Mouse (Mus musculus): Measurements from ENCODE around the gene Capn11.
"Not testable (repeated sequence)": the region's sequence is repeated elsewhere in the genome, so short reads cannot be mapped to it uniquely, and the experiment has no call there.

Gene Capn11

DNA sequence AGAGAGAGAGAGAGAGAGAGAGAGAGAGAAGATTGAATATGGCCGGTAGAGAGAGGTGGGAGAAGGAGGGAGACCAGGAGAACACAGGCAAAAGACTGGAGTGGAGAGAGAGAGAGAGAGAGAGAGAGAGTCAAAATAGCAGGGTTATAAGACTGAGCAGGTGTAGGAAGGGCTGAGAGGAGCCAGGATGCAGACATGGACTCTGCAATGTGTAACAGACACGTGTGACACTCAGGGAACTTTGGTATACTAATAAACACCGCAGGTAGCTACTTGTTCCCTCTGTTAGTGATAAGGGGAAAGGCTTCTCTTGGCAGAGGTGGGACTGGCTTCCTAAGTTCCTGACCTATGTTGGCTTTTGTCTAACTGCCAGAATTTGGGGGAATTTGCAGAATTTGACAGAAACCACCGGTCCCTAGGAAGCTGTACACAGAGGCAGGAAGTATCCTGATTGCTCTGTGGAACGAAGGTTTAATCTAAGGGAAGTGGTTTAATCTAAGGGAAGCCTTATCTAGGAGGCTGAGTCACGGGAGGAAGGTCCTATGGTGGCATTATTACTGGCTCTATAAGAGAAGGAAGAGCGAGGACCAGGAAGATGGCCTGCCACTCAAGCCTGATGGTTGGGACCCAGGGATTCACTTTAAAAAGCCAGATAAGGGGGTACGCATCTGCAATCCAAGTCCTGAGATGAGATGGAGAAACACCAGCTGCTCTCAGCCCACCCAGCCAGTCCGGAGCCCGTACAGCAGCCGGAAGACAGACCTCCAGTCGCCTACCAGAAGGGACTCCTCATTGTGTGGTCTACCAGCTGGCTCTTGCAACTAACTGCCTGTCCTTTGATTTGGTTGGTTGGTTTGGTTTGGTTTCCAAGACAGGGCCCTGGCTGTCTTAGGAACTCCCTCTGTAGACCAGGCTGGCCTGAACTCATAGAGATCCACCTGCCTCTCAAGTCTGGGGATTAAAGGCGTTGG lies 30.0 kb downstream of the Capn11 start:
- DNase-seq (ENCODE audit: low spot score in 2 of 2), result no peak

DNA sequence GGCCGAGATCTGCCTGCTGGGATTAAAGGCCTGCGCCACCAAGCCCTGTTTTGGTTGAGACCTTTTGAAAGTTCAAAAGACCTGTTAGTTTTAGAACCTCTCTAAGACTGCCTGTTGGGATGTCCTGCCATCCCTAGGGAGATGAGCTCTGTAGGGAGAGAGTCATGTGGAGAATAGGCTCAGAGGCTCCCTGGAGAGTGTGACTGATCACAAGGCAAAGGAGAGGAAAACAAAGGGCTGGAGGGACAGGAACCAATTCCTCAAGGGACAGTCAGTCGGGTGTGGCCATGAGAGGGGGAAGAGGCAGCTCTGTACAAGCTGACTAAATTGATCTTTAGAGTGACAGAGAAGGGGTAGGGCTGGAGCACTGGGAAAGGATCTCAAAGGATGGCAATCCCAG lies 31.0 kb downstream of the Capn11 start:
- DNase-seq (ENCODE audit: low spot score in 2 of 2), result no peak

DNA sequence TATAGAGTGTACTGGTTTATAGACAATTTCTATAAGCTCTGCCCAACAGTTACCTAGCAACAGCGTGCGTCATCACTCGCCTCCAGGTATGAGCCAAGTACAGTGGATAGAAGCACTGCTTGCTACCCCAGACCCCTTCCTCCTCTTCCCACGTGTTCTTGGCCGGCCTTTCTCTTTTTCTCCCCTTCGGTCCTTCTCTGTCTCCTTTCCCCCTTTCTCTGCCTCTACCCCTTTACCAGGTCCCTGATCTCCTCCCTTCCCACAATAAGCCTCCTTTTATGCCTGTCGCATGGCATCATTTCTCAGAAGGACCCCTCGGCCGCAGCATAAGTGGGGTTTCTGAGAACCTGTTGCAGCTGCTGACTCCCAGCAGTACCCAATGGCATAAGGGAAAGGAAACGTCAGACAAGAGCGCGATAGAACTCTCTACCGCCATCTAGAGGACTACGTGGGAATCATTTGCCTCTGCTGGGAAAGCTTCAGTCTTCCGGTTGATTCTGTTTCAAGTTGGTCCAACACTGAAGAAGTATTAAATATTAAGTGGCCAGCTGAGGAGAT lies 32.5 kb downstream of the Capn11 start:
- no peak for DNase-seq (ENCODE audit: low spot score in 2 of 2)

DNA sequence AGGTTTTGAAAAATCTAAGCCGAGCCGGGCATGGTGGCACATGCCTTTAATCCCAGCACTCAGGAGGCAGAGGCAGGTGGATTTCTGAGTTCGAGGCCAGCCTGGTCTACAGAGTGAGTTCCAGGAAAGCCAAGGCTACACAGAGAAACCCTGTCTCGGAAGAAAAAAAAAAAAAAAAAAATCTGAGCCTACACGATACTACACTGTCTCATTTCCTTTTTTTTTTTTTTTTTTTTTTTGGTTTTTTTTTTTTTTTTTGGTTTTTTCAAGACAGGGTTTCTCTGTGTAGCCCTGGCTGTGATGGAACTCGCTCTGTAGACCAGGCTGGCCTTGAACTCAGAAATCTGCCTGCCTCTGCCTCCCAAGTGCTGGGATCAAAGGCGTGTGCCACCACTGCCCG lies 35.7 kb downstream of the Capn11 start:
- DNase-seq (ENCODE audit: low spot score in 2 of 2), result not testable (repeated sequence)

DNA sequence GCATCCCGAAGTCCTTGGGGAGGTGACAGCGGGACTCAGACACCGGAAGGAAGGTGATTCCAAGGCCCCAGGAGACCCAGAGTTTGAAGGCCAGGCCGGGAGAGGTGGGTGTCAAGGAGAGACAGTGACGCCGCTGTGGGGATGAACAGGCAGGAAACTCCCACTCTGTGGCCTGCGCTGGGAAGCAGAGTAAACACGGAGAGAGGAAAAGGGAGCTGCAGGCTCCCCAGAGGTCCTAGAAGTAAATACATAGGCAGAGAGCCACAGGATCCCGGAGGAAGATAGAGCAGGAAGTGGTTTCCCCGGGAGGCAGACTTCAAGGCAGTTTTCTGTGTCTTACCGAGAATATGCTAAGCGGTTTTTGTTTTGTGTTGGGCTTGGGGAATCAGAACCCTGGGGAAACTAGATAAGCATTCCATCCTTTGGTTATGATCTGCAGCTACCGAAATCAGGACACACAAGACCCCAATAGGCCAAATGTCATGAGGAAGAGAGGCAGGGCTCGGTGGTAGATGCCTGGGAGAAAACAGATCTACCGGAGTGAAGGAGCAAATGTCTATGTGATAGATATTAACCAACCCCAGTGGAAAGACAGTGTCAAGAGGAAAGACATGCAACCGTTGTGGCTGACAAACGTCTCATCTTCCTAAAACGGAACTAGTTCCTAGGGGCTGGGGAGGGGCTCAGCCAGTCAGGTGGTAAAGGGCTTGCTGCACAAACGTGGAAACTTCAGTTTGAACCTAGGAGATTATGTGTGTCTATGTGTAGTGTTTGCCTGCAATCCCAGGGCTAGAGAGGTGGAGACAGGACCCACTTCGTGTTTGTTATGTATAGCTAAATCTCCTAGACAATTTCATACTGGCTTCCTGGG lies 39.5 kb downstream of the Capn11 start:
- DNase-seq (ENCODE audit: low spot score in 2 of 2), result no peak

DNA sequence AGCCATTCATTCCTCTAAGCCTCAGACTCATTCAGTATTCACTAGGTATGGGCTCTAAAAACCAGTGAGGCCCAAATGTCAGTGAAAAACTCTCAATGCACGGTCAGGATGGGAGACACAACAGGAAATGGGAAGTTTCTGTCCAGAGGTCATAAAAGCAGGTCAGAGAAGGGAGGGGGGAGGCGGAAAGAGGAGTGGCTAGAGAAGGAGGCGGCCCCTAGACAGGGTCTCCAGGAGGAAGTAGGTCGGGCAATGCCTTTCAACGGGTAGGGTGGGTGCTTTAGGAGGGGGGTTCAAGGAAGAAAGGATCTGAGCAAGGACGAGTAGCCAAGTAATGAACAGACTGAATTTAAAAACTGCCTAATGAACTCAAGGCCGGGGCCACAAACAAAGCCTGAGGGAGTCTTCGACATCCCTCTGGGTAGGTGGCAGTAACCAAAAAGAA lies 40.2 kb downstream of the Capn11 start:
- no peak for DNase-seq (ENCODE audit: low spot score in 2 of 2)

DNA sequence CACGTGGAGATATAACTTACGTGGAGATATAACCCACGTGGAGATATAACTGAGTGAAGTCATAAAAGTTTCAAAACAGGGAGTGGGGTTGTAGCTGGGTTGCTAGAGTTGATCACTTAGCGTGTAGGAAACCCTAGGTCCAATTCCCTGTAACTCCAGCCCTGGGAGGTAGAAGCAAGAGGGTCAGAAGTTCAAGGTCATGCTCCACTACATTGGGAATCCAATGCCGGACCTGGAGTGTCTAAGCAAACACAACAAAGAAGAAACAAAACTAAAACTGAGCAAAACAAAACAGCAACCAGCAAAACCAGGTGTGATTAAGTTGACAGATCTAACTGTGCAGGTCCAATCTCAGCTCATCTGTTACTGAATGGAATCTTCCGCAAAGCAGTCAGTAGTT lies 41.5 kb downstream of the Capn11 start:
- DNase-seq (ENCODE audit: low spot score in 2 of 2), result no peak

DNA sequence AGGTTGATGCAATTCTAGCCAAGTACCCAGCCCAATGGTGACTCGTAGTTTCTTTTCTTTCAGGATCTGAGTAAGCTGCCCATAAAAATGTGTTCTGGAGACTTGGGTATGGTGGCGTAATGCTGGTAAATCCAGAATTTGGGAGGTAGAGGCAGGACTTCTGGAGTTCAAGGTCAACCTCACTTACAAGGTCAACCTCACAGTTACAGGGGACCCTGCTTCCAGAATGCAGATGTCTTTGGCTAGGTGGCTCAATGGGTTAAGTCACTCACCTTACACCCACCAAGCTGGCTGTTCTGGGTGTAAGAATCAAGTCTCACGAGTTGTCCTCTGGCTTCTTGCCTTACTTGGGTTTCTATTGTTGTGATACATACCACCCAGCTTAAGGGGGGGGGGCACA lies 42.4 kb downstream of the Capn11 start:
- no peak for DNase-seq (ENCODE audit: low spot score in 2 of 2)

DNA sequence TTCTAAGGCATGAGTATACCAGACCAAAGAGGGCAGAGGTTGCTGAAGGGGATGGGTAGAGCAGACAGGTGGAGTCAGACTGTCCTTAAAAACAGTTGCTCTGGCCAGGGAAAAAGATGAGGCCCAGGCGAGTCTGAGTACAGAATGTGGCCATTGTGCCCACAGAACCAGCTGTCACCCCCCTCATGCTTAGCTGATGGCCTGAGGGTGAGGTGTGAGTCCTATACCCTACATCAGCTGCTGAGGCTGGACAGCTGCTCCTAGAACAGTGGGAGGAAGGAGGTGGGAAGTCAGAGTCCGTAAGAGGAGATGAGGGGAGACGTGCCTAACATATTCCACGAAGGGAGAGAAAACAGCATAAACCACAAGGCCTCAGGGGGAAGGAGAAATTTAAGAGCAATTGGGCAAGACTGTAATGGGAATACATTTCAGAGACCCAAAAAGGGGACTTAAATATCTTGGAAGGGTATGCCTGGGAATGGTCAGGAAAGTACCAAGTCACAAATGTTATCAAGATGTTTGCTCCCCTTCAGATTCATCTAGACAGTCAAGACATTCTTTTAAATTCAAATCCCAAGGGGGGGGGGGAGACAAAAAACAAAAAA lies 43.0 kb downstream of the Capn11 start:
- DNase-seq (ENCODE audit: low spot score in 2 of 2), result no peak

DNA sequence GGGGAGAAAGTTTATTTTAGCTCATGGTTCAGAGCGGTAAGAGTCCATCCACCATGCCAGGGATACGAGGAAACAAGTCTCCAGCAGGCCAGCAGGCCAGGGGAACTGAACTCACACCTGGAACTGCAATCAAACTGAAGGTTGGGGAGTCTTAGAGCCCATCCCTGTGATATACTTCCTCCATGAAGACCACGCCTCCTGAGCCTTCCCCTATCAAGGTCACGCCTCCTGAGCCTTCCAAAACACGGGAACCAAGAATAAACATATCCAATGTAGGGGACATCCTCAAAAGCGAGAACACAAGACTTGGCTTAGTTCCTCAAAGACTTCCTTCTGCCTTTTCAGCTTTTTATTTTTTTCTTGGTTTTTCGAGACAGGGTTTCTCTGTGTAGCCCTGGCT lies 46.2 kb downstream of the Capn11 start:
- no peak for DNase-seq (ENCODE audit: low spot score in 2 of 2)

DNA sequence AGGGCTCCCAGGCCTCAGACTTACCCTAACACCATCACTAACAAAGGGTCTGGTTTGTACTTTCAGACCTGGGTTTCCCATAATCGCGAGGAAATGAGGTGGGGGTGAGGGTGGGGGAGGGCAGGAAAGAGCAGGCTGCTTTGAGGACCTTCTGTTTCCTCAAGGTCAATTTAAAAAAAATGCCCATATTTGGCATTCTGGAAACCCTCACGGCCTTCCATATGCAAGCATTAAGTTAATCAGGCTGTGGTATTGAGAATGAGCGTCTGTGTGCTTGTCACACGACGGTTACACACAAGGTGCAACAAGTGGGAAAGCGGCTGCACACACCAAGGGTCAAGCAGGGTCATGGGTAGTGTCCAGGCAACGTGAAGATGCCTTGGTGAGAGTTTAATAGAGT lies 47.1 kb downstream of the Capn11 start:
- DNase-seq (ENCODE audit: low spot score in 2 of 2), result no peak

DNA sequence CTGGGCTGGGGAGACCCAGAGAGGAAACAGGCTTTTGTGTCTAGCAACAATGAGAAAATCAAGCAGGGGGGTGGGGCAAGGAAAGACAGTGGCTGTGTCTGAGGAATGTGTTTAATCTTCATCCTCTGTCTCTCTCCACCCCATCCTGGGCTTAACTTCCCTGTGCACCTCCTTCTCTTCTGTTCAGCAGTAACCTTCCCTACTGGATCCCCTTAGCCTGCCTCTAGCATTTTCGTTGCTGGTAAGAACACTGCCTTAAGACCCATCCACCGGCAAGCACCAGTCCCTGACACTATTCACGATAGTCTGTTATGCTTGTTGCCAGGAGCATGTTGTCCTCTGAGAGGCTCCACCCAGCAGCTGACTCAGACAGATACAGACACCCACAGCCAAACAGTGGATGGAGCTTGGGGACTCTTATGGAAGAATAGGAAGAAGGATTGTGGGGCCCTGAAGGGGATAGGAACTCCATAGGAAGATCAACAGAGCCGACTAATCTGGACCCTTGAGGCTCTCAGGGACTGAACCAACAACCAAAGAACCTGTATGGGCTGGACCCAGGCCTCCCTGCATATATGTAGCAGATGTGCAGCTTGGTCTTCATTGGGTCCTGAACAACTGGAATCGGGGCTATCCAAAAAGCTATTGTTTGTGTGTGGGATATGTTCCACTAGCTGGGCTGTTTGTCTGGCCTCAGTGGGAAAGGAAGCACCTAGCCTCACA lies 48.8 kb downstream of the Capn11 start:
- no peak for DNase-seq (ENCODE audit: low spot score in 2 of 2)

DNA sequence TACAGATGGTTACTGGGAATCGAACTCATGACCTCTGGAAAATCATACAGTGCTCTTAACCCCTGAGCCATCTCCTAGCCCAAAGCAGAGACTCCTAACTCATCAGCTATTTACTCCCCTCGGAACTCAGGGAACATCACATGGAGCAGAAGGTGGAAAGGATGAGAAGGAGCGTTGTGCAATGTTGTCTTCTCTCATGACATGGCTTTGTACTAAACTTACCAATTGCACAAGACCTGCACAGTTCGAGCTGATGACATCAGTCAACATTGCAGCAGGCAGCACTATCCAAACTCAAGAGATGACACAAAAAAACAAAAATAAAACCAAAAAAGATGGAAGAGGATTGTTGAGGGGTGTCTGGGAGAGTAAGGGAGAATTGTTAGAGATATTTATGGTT lies 50.7 kb downstream of the Capn11 start:
- DNase-seq (ENCODE audit: low spot score in 2 of 2), result no peak

DNA sequence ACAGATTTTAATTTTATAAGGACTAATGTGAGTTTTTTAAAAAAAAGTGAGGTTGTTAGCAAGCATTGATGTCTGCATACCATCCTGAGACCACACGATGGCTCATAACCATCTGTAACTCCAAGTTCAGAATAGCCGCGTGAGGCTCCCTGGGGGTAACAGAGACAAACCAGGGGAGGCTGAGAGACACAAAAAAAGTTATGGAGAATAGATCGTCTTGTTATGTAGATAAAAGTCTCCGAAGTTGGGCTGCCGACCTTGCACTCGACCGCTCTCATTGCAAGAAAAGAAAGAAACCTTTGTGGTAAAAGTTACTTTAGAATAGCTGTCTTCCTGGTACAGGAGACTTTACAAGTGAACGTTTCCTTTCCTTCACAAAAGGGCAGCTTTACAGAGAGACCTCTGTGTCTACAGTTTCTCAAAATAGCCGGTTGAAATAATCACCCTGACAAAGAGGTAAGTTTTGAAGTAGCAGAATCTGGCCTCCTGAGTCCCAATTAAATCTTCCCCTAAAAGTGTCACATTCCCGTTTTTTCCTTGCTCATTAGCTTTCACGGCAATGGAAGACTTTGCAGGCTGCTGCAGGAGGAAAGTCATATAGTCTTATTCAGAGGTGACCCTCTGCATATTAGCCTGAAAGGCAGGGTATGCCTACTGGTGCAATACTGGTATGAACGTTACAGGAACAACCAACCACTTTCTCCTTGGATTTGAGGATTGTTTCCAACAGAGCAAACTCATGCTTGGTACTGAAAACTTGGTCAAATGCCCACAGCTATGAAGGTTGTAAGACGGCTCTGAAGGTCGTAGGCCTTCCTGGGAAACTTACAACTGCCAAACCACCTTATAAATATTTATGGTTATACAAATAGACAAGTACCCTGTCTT lies 51.9 kb downstream of the Capn11 start:
- no peak for DNase-seq (ENCODE audit: low spot score in 2 of 2)

DNA sequence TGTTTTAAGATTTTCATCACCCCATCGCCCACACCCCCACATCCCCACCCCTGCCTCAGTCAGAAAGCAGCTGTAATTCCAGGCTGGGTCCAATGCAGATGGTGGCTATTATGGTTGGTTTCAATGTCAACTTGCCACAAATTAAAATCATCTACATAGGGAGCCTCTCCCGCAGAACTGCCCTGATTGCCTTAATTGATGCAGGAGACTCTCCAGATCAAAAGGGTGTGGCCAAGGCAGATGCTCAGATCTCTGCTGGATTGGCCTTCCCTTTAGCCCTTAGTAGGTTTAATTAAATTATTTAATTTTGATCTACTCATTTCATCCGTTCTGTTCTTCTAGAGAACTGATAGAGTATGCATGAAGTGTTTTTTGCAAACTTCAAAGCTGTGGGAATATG lies 56.1 kb downstream of the Capn11 start:
- DNase-seq (ENCODE audit: low spot score in 2 of 2), result no peak

DNA sequence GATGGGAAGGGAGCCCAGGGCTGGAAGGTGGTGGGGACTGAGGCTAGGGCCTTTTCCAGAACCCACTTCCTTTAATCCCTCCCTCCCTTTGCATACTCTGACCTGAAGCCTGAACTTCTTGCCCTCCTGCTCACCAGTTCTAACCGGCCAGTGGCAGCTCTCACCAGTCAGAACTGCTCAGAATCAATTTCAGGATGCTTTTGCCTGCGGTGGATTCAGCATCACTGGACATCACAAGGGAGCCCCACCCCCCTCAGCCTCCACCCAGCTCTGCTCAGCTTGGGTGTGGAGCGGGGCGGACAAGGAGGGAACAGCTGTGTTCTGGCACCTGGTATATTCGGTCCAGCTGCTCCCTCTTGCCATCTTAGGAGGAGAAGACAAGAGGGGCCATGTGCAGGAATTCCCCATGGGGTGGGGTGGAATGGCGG lies 57.2 kb downstream of the Capn11 start, which contains the start of gene Mymx:
Mymx (minus strand) TSS at position 226 of the 428 bp plus-strand sequence.
- no peak for DNase-seq (ENCODE audit: low spot score in 2 of 2)

DNA sequence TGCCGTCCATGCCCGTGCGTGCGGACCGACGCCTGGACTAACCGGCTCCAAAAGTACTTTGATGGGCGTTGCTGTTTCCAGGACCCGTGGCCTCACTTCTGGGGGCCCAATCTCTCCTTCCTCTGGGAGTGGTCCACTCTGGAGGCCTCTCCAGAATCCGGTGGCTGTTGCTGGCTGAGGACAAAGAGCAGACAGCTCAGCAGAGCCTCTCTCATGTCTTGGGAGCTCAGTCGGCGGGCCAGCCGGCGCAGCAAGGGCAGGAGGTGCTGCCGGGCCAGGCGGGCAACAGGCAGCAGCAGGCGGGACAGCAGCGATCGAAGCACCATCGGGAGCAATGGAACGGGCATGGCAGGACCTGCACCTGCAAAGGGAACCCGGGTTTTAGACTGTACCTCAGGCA lies 57.8 kb downstream of the Capn11 start:
- no peak for DNase-seq (ENCODE audit: low spot score in 2 of 2)

DNA sequence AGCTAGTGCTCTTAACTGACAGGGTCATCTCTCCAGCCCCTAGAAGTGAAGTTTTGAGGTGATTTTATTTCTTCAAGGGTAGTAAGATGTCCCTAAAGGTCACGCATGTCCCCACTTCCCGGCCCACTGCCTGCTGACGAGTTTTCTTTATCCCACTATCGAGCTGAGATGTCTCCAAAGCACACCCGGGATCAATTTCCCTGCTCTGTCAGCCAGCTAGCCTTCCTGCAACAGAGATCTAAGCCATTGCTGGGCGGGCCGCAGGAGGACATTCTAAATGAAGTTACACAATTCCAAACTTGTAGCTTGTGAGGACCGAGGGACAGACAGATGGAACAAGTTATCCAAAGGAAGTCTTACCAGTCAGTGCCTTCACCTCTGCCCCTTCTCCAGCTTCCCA lies 58.9 kb downstream of the Capn11 start:
- DNase-seq (ENCODE audit: low spot score in 2 of 2), result no peak

DNA sequence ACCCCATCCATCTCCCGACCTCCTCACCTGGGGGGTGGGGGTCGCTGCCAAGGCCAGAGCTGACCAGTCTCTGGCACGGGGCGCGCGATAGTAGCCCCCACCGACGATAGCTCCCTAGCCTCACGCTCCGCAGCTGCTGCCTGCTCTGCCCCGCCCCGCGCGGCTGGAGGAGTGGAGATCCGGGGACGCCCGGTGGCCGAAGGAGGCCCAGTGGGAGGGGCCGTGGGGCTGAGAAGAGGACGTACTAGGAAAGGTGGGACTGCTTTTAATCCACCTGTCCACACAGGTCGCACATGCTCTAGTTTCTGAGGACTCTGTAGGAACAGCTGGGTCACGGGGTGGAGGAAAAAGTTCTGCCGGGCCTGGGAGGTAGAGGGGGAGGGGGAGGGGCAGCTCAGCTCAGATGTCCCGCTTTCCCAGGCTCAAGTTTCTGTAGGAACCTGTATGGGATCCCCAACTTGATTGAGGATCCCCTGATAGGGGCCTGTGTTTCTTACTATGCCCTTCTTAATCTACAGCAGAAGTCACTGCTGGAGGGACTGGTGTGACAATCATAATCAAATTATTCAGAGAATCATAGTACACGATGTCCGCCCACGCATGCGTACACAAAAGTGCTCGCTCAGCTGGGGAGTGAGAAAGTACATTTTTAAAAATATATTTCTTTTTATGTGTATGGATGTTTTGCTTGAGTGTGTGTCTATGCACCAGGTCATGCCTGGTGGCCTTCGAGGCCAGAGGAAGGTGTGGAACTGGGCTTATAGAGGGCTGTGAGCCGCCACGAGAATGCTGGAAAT lies 59.5 kb downstream of the Capn11 start, which contains the start of gene Slc29a1:
Slc29a1 (minus strand) TSS at position 161 of the 797 bp plus-strand sequence.
- peak in 1 of 2 experiments; percentile 62 for DNase-seq (ENCODE audit: low spot score in 2 of 2)

Data from urinary bladder, postnatal 4 days (tissue).